Mouse (Mus musculus) bone marrow macrophage, adult 2 months (primary cell): ENCODE measurements around the gene Nlrp4b. TPM values are rescaled to one million over a fixed set of nuclear protein-coding genes. Genes with fewer than 3 reads are reported as not detected.
"Not testable (repeated sequence)": the region's sequence is repeated elsewhere in the genome, so short reads cannot be mapped to it uniquely, and the experiment has no call there.

Source experiments
- H3K27ac ChIP-seq: 2 replicates; pipeline ENCODE4 v1.5.1; 2012; ENCODE audit warnings: low read depth, low read length; ENCODE audit not compliant: insufficient read depth
- H3K4me1 ChIP-seq: 2 replicates; pipeline ENCODE4 v1.6.1; 2012; ENCODE audit warnings: low read length; ENCODE audit not compliant: control insufficient read depth, insufficient read depth
- H3K4me3 ChIP-seq: 2 replicates; pipeline ENCODE4 v1.5.1; 2012; ENCODE audit warnings: mild to moderate bottlenecking, low read length, moderate library complexity; ENCODE audit not compliant: insufficient read depth
- CTCF ChIP-seq: IDR thresholded peaks from 2 replicates; pipeline ENCODE4 v1.5.1; 2012; ENCODE audit warnings: low read depth, mild to moderate bottlenecking, low read length, moderate library complexity
- POLR2A ChIP-seq: IDR thresholded peaks from 2 replicates; pipeline ENCODE4 v1.6.1; 2012; ENCODE audit warnings: mild to moderate bottlenecking, low read depth, low read length, borderline replicate concordance
- polyA plus RNA-seq: library from polyadenylated mRNA; stranded (reverse); fragments of >200 nt; gene quantifications from 2 replicates; pipeline ENCODE4 v1.2.4, GENCODE M21; 2012; ENCODE audit not compliant: missing spikeins, insufficient read depth, insufficient read length

The Nlrp4b gene
- not detected in 2 replicates for polyA plus RNA-seq

- TF ChIP-seq POLR2A (no peak), CTCF (no peak)
- Histone ChIP-seq H3K4me3 (no peak within 1 kb of the TSS), H3K27ac (no peak within 1 kb of the TSS), H3K4me1 (no peaks in the 10 kb centered on the region)
Observed at GRCm38 (mm10) chr7:10687489-10687888, at the start of gene Nlrp4b. TSS of gene Nlrp4b (plus strand) at chr7:10687789.

GRCm38 (mm10) chr7:10754264-10754663 lies 66.7 kb downstream of the Nlrp4b start, which contains the start of gene Vmn1r71:
TSS of gene Vmn1r71 (minus strand) at chr7:10754364.
- no peaks in the 10 kb centered on the region for H3K4me1 ChIP-seq
- TF ChIP-seq POLR2A (no peak), CTCF (no peak)
- H3K27ac ChIP-seq, result no peak within 1 kb of the TSS
- no peak within 1 kb of the TSS for H3K4me3 ChIP-seq

GRCm38 (mm10) chr7:10757551-10757950 lies 70.0 kb downstream of the Nlrp4b start:
- H3K4me3 ChIP-seq, H3K27ac ChIP-seq, H3K4me1 ChIP-seq: not testable (repeated sequence)

Other genes starting within 250 kb of the Nlrp4b start
- not detected in 2 replicates for gene Vmn1r67, start 244.5 kb upstream of the Nlrp4b start, polyA plus RNA-seq
- gene Zik1, start 192.4 kb upstream of the Nlrp4b start, polyA plus RNA-seq, result 0.76 and 0.86 TPM in 2 replicates
- gene Vmn1r68, start 129.3 kb upstream of the Nlrp4b start, polyA plus RNA-seq, result 0.32 TPM in 1 of 2 replicates, not detected in the other
- not detected in 2 replicates for gene Vmn1r69, start 74.1 kb upstream of the Nlrp4b start, polyA plus RNA-seq
- gene Vmn1r70, start 56.3 kb upstream of the Nlrp4b start, polyA plus RNA-seq, result not detected in 2 replicates
- gene Vmn1r71, start 66.6 kb downstream of the Nlrp4b start, polyA plus RNA-seq, result not detected in 2 replicates
- gene Zscan4b, start 217.3 kb downstream of the Nlrp4b start, polyA plus RNA-seq, result not detected in 2 replicates